Mouse (Mus musculus): ENCODE measurements around the gene Gm45799. TPM values are rescaled to one million over a fixed set of nuclear protein-coding genes. Genes with fewer than 3 reads are reported as not detected.

Gene Gm45799
- polyA plus RNA-seq, 1 experiment from 2014 or later = 21.7 TPM

Other genes starting within 250 kb of the Gm45799 start
- gene Fam160a2, start 240.5 kb upstream of the Gm45799 start, polyA plus RNA-seq (2014; fragmentation: Nextera tagmentation; extraction: Ambion mirVana) = 39.0 and 42.2 TPM in 2 replicates
- not detected in 2 replicates for gene Cnga4, start 236.0 kb upstream of the Gm45799 start, polyA plus RNA-seq (2014; fragmentation: Nextera tagmentation; extraction: Ambion mirVana)
- 3.8 and 4.0 TPM in 2 replicates for gene Cckbr, start 214.8 kb upstream of the Gm45799 start, polyA plus RNA-seq (2014; fragmentation: Nextera tagmentation; extraction: Ambion mirVana)
- 32.6 and 36.0 TPM in 2 replicates for gene Cavin3, start 158.3 kb upstream of the Gm45799 start, polyA plus RNA-seq (2014; fragmentation: Nextera tagmentation; extraction: Ambion mirVana)
- gene Smpd1, start 86.2 kb upstream of the Gm45799 start, polyA plus RNA-seq (2014; fragmentation: Nextera tagmentation; extraction: Ambion mirVana) = 95.9 and 106 TPM in 2 replicates
- 224 and 243 TPM in 2 replicates for gene Apbb1, start 58.9 kb upstream of the Gm45799 start, polyA plus RNA-seq (2014; fragmentation: Nextera tagmentation; extraction: Ambion mirVana)
- 0.13 TPM in 1 of 2 replicates, not detected in the other for gene Hpx, start 40.4 kb upstream of the Gm45799 start, polyA plus RNA-seq (2014; fragmentation: Nextera tagmentation; extraction: Ambion mirVana)
- gene Trim3, start 7.0 kb upstream of the Gm45799 start, polyA plus RNA-seq (2014; fragmentation: Nextera tagmentation; extraction: Ambion mirVana) = 85.5 and 90.7 TPM in 2 replicates
- 147 and 154 TPM in 2 replicates for gene Timm10b, start 496 bp upstream of the Gm45799 start, polyA plus RNA-seq (2014; fragmentation: Nextera tagmentation; extraction: Ambion mirVana)
- gene Arfip2, start 136 bp upstream of the Gm45799 start, polyA plus RNA-seq (2014; fragmentation: Nextera tagmentation; extraction: Ambion mirVana) = 92.4 and 95.5 TPM in 2 replicates
- 1.1 and 2.0 TPM in 2 replicates for gene Dnhd1, start 10.3 kb downstream of the Gm45799 start, polyA plus RNA-seq (2014; fragmentation: Nextera tagmentation; extraction: Ambion mirVana)
- gene Ilk, start 96.0 kb downstream of the Gm45799 start, polyA plus RNA-seq (2014; fragmentation: Nextera tagmentation; extraction: Ambion mirVana) = 206 and 220 TPM in 2 replicates
- 21.3 and 24.1 TPM in 2 replicates for gene Rrp8, start 96.8 kb downstream of the Gm45799 start, polyA plus RNA-seq (2014; fragmentation: Nextera tagmentation; extraction: Ambion mirVana)
- gene Taf10, start 103.8 kb downstream of the Gm45799 start, polyA plus RNA-seq (2014; fragmentation: Nextera tagmentation; extraction: Ambion mirVana) = 128 and 140 TPM in 2 replicates
- gene Tpp1, start 111.7 kb downstream of the Gm45799 start, polyA plus RNA-seq (2014; fragmentation: Nextera tagmentation; extraction: Ambion mirVana) = 48.2 and 51.6 TPM in 2 replicates
- 21.1 and 23.2 TPM in 2 replicates for gene Dchs1, start 147.1 kb downstream of the Gm45799 start, polyA plus RNA-seq (2014; fragmentation: Nextera tagmentation; extraction: Ambion mirVana)
- gene Mrpl17, start 170.5 kb downstream of the Gm45799 start, polyA plus RNA-seq (2014; fragmentation: Nextera tagmentation; extraction: Ambion mirVana) = 164 and 208 TPM in 2 replicates

Data from hindbrain, embryonic 14.5 days (tissue).